Mouse (Mus musculus): ENCODE measurements around the gene Prdm16.

Gene Prdm16

GRCm38 (mm10) chr4:154636721-154637311, at the start of gene Prdm16:
TSS of gene Prdm16 (minus strand) at chr4:154636873.
- DNase-seq (ENCODE audit: low spot score): peak; percentile 62

- no peak for DNase-seq (ENCODE audit: low spot score)
Observed at GRCm38 (mm10) chr4:154683068-154683752, 46.5 kb upstream of the Prdm16 start.

- no peak for DNase-seq (ENCODE audit: low spot score)
Observed at GRCm38 (mm10) chr4:154682311-154682710, 45.6 kb upstream of the Prdm16 start.

GRCm38 (mm10) chr4:154675441-154676000, 38.8 kb upstream of the Prdm16 start:
- DNase-seq (ENCODE audit: low spot score): no peak

- DNase-seq (ENCODE audit: low spot score): no peak
Observed at GRCm38 (mm10) chr4:154674966-154675365, 38.3 kb upstream of the Prdm16 start.

GRCm38 (mm10) chr4:154674541-154674940, 37.9 kb upstream of the Prdm16 start:
- DNase-seq (ENCODE audit: low spot score): peak; percentile 79

- DNase-seq (ENCODE audit: low spot score): no peak
Observed at GRCm38 (mm10) chr4:154673986-154674385, 37.3 kb upstream of the Prdm16 start.

- no peak for DNase-seq (ENCODE audit: low spot score)
Observed at GRCm38 (mm10) chr4:154672027-154672426, 35.4 kb upstream of the Prdm16 start.

GRCm38 (mm10) chr4:154671232-154671912, 34.7 kb upstream of the Prdm16 start:
- no peak for DNase-seq (ENCODE audit: low spot score)

GRCm38 (mm10) chr4:154667767-154668166, 31.1 kb upstream of the Prdm16 start, which contains the start of gene Actrt2:
TSS of gene Actrt2 (minus strand) at chr4:154667867.
- no peak for DNase-seq (ENCODE audit: low spot score)

- no peak for DNase-seq (ENCODE audit: low spot score)
Observed at GRCm38 (mm10) chr4:154662681-154663215, 26.1 kb upstream of the Prdm16 start.

GRCm38 (mm10) chr4:154661256-154661655, 24.6 kb upstream of the Prdm16 start:
- DNase-seq (ENCODE audit: low spot score): no peak

- DNase-seq (ENCODE audit: low spot score): no peak
Observed at GRCm38 (mm10) chr4:154660025-154660424, 23.4 kb upstream of the Prdm16 start.

- DNase-seq (ENCODE audit: low spot score): no peak
Observed at GRCm38 (mm10) chr4:154655134-154655910, 18.6 kb upstream of the Prdm16 start.

- peak; percentile 36 for DNase-seq (ENCODE audit: low spot score)
Observed at GRCm38 (mm10) chr4:154652494-154652893, 15.8 kb upstream of the Prdm16 start.

GRCm38 (mm10) chr4:154649083-154649747, 12.5 kb upstream of the Prdm16 start:
- DNase-seq (ENCODE audit: low spot score): no peak

- no peak for DNase-seq (ENCODE audit: low spot score)
Observed at GRCm38 (mm10) chr4:154642496-154642895, 5.8 kb upstream of the Prdm16 start.

- DNase-seq (ENCODE audit: low spot score): peak; percentile 42
Observed at GRCm38 (mm10) chr4:154641296-154642110, 4.8 kb upstream of the Prdm16 start.

- peak; percentile 23 for DNase-seq (ENCODE audit: low spot score)
Observed at GRCm38 (mm10) chr4:154640443-154641295, 4.0 kb upstream of the Prdm16 start.

Data from retina, embryonic 14.5 days (tissue).